Mouse (Mus musculus) liver, adult 2 months (tissue): ENCODE results near the gene 4933416C03Rik.

Source experiments
- CTCF ChIP-seq: fragments of 200-500 bp; IDR thresholded peaks from 2 replicates; pipeline ENCODE4 v1.5.1; 2011; ENCODE audit warnings: low read depth, low read length, control low read depth
- POLR2A ChIP-seq: fragments of 200-500 bp; IDR thresholded peaks from 2 replicates; pipeline ENCODE4 v1.6.1; 2011; ENCODE audit warnings: low read length, control low read depth; ENCODE audit not compliant: insufficient read depth; ENCODE audit errors: extremely low read depth

- TF ChIP-seq CTCF (no peak), POLR2A (no peak)
These were observed 15.2 kb downstream of the 4933416C03Rik start for GRCm38 (mm10) chr10:116098470-116098869.
